Mouse (Mus musculus) hindbrain, embryonic 12.5 days (tissue): ENCODE data around the gene Nhej1. TPM values are rescaled to one million over a fixed set of nuclear protein-coding genes. Genes with fewer than 3 reads are reported as not detected.

Experiments used
- ATAC-seq: fragments of 200-750 bp; cut with Nextera tagmentation; 2 replicates; pipeline ENCODE4 v1.8.0; 2017; ENCODE audit warnings: moderate TSS enrichment; ENCODE audit not compliant: low FRiP score
- H3K27ac ChIP-seq: fragments of 300-500 bp; sonication (generic); 2 replicates; pipeline ENCODE4 v1.5.1; 2016; ENCODE audit warnings: mild to moderate bottlenecking
- H3K27me3 ChIP-seq: fragments of 300-500 bp; sonication (generic); 2 replicates; pipeline ENCODE4 v1.6.1; 2016; ENCODE audit warnings: mild to moderate bottlenecking
- H3K36me3 ChIP-seq: fragments of 300-500 bp; sonication (generic); 2 replicates; pipeline ENCODE4 v1.6.1; 2016; ENCODE audit warnings: mild to moderate bottlenecking
- H3K4me1 ChIP-seq: fragments of 300-500 bp; sonication (generic); 2 replicates; pipeline ENCODE4 v1.6.1; 2016
- H3K4me2 ChIP-seq: fragments of 300-500 bp; sonication (generic); replicated peaks from 2 replicates; pipeline ENCODE4 v1.6.1; 2016; ENCODE audit warnings: mild to moderate bottlenecking
- H3K4me3 ChIP-seq: fragments of 300-500 bp; sonication (generic); 2 replicates; pipeline ENCODE4 v1.5.1; 2016; ENCODE audit warnings: mild to moderate bottlenecking
- H3K9ac ChIP-seq: fragments of 300-500 bp; sonication (generic); 2 replicates; pipeline ENCODE4 v1.6.1; 2016; ENCODE audit warnings: mild to moderate bottlenecking, moderate library complexity
- H3K9me3 ChIP-seq: fragments of 300-500 bp; sonication (generic); replicated peaks from 2 replicates; pipeline ENCODE4 v1.6.1; 2016; ENCODE audit warnings: mild to moderate bottlenecking
- WGBS: fragments of 180-500 bp; shearing (Covaris S2); methylation state at CpG from one replicate; pipeline ENCODE4 v1.1.7; 2016; 5-methylcytosine and 5-hydroxymethylcytosine counted together
- polyA plus RNA-seq: library from polyadenylated mRNA; unstranded; fragments of >200 nt; fragmentation: Nextera tagmentation; extraction: Ambion mirVana; gene quantifications from 2 replicates; pipeline ENCODE4 v1.2.1, GENCODE M21; 2016

Nhej1 gene
- polyA plus RNA-seq: 10.5 and 12.8 TPM in 2 replicates

GRCm38 (mm10) chr1:75124346-75125321 is at the start of gene Nhej1:
TSS of gene Nhej1 (minus strand) at chr1:75125200.
- peak; percentile 95 for ATAC-seq
- H3K36me3 ChIP-seq: no peaks in the 10 kb centered on the region
- WGBS: under 1% methylated on average over 56 of the region's 56 CpGs
- H3K27ac ChIP-seq: peak within 1 kb of the TSS; percentile 95
- peak within 1 kb of the TSS; percentile 59 for H3K4me3 ChIP-seq
- peaks cover 9% of the 10 kb centered on the region for H3K4me1 ChIP-seq
- H3K9me3 ChIP-seq: no peaks in the 10 kb centered on the region
- H3K4me2 ChIP-seq: peak within 1 kb of the TSS; percentile 53
- H3K9ac ChIP-seq: peak within 1 kb of the TSS; percentile 58
- peaks cover 4% of the 10 kb centered on the region; the same call in 1 of the 2 replicates for H3K27me3 ChIP-seq

GRCm38 (mm10) chr1:75168472-75169464 is 43.8 kb upstream of the Nhej1 start, which contains the start of gene Zfand2b:
TSS of gene Zfand2b (plus strand) at chr1:75168646.
- H3K4me1 ChIP-seq: peaks cover 11% of the 10 kb centered on the region
- peak; percentile 97 for ATAC-seq
- H3K9me3 ChIP-seq: no peaks in the 10 kb centered on the region
- H3K4me2 ChIP-seq: peak within 1 kb of the TSS; percentile 71
- H3K36me3 ChIP-seq: peaks cover 35% of the 10 kb centered on the region
- under 1% methylated on average over 57 of the region's 59 CpGs for WGBS
- H3K27me3 ChIP-seq: no peaks in the 10 kb centered on the region
- peak within 1 kb of the TSS; percentile 86 for H3K27ac ChIP-seq
- peak within 1 kb of the TSS; percentile 68 for H3K9ac ChIP-seq
- peak within 1 kb of the TSS; percentile 63 for H3K4me3 ChIP-seq

GRCm38 (mm10) chr1:75168093-75168471 is 43.1 kb upstream of the Nhej1 start:
- peak overlapping the region; percentile 63 for H3K4me3 ChIP-seq
- peaks cover 29% of the 10 kb centered on the region for H3K36me3 ChIP-seq
- peak overlapping the region; percentile 36; the same call in 1 of the 2 replicates for H3K27ac ChIP-seq
- H3K4me1 ChIP-seq: peaks cover 11% of the 10 kb centered on the region
- peak; percentile 46 for ATAC-seq
- peak overlapping the region; percentile 71 for H3K4me2 ChIP-seq
- H3K9ac ChIP-seq: peak overlapping the region; percentile 41
- no peaks in the 10 kb centered on the region for H3K9me3 ChIP-seq
- 8% methylated on average over 7 of the region's 7 CpGs for WGBS
- no peaks in the 10 kb centered on the region for H3K27me3 ChIP-seq

- 85% methylated on average over 4 of the region's 4 CpGs for WGBS
These were observed 35.2 kb upstream of the Nhej1 start for GRCm38 (mm10) chr1:75160256-75160617.

GRCm38 (mm10) chr1:75159540-75160255 is 34.7 kb upstream of the Nhej1 start:
- H3K27me3 ChIP-seq: no peaks in the 10 kb centered on the region; the same call in 1 of the 2 replicates
- no peaks in the 10 kb centered on the region for H3K9me3 ChIP-seq
- H3K9ac ChIP-seq: no peak overlapping the region
- no peak overlapping the region for H3K4me2 ChIP-seq
- ATAC-seq: no peak
- H3K36me3 ChIP-seq: no peaks in the 10 kb centered on the region
- 70% methylated on average over 5 of the region's 5 CpGs for WGBS
- no peak overlapping the region for H3K4me3 ChIP-seq
- H3K4me1 ChIP-seq: no peaks in the 10 kb centered on the region
- H3K27ac ChIP-seq: no peak overlapping the region

More at GRCm38 (mm10) chr1:75160256-75160617, 35.2 kb upstream of the Nhej1 start:
- no peak overlapping the region for H3K9ac ChIP-seq
- H3K9me3 ChIP-seq: no peaks in the 10 kb centered on the region
- H3K4me1 ChIP-seq: no peaks in the 10 kb centered on the region
- H3K36me3 ChIP-seq: no peaks in the 10 kb centered on the region
- H3K4me2 ChIP-seq: no peak overlapping the region
- no peaks in the 10 kb centered on the region; the same call in 1 of the 2 replicates for H3K27me3 ChIP-seq
- no peak for ATAC-seq
- no peak overlapping the region for H3K4me3 ChIP-seq
- H3K27ac ChIP-seq: no peak overlapping the region

GRCm38 (mm10) chr1:75158990-75159389 is 34.0 kb upstream of the Nhej1 start:
- Histone ChIP-seq H3K36me3 (no peaks in the 10 kb centered on the region), H3K9me3 (no peaks in the 10 kb centered on the region), H3K27ac (no peak overlapping the region), H3K27me3 (no peaks in the 10 kb centered on the region; the same call in 1 of the 2 replicates), H3K9ac (no peak overlapping the region), H3K4me3 (no peak overlapping the region), H3K4me2 (no peak overlapping the region), H3K4me1 (no peaks in the 10 kb centered on the region)
- no peak for ATAC-seq

GRCm38 (mm10) chr1:75155837-75156236 is 30.8 kb upstream of the Nhej1 start:
- 71% methylated on average over 3 of the region's 3 CpGs for WGBS
- Histone ChIP-seq H3K27ac (no peak overlapping the region), H3K4me1 (no peaks in the 10 kb centered on the region), H3K36me3 (no peaks in the 10 kb centered on the region; the same call in 1 of the 2 replicates), H3K27me3 (no peaks in the 10 kb centered on the region; the same call in 1 of the 2 replicates), H3K4me2 (no peak overlapping the region), H3K9ac (no peak overlapping the region), H3K9me3 (no peaks in the 10 kb centered on the region), H3K4me3 (no peak overlapping the region)
- no peak for ATAC-seq

- no peak for ATAC-seq
- Histone ChIP-seq H3K27me3 (no peaks in the 10 kb centered on the region), H3K4me1 (peaks cover 12% of the 10 kb centered on the region), H3K36me3 (peaks cover 48% of the 10 kb centered on the region), H3K4me3 (no peak overlapping the region), H3K4me2 (no peak overlapping the region), H3K27ac (no peak overlapping the region), H3K9ac (no peak overlapping the region), H3K9me3 (no peaks in the 10 kb centered on the region)
- WGBS: 95% methylated on average over 4 of the region's 4 CpGs
These were observed 23.7 kb upstream of the Nhej1 start for GRCm38 (mm10) chr1:75148727-75149126.

- no peak overlapping the region for H3K9ac ChIP-seq
- H3K9me3 ChIP-seq: no peaks in the 10 kb centered on the region
- H3K4me3 ChIP-seq: no peak overlapping the region
- WGBS: 83% methylated on average over 7 of the region's 7 CpGs
- H3K4me1 ChIP-seq: peaks cover 16% of the 10 kb centered on the region
- peaks cover 48% of the 10 kb centered on the region for H3K36me3 ChIP-seq
- no peak overlapping the region for H3K4me2 ChIP-seq
- no peak for ATAC-seq
- no peaks in the 10 kb centered on the region for H3K27me3 ChIP-seq
- no peak overlapping the region for H3K27ac ChIP-seq
These were observed 22.6 kb upstream of the Nhej1 start for GRCm38 (mm10) chr1:75147411-75148135.

- Histone ChIP-seq H3K27me3 (no peaks in the 10 kb centered on the region), H3K27ac (no peak overlapping the region), H3K36me3 (peaks cover 48% of the 10 kb centered on the region), H3K4me3 (no peak overlapping the region), H3K4me2 (no peak overlapping the region), H3K4me1 (peaks cover 25% of the 10 kb centered on the region), H3K9ac (no peak overlapping the region), H3K9me3 (no peaks in the 10 kb centered on the region)
- 91% methylated on average over 3 of the region's 3 CpGs for WGBS
- ATAC-seq: no peak
These were observed 20.6 kb upstream of the Nhej1 start for GRCm38 (mm10) chr1:75145589-75145988.
